Mouse (Mus musculus) cerebellum, postnatal 4 days (tissue): ENCODE results near the gene Adar.
A peak's percentile ranks its signal among the peaks of the same experiment; 100 is the strongest.

Experiments used
- DNase-seq, 2 experiments: peaks; one replicate each; pipeline ENCODE4 v3.0.0; 2022; ENCODE audit warnings: low spot score in 2 of 2, mixed read lengths in 1 of 2

Adar gene

DNA sequence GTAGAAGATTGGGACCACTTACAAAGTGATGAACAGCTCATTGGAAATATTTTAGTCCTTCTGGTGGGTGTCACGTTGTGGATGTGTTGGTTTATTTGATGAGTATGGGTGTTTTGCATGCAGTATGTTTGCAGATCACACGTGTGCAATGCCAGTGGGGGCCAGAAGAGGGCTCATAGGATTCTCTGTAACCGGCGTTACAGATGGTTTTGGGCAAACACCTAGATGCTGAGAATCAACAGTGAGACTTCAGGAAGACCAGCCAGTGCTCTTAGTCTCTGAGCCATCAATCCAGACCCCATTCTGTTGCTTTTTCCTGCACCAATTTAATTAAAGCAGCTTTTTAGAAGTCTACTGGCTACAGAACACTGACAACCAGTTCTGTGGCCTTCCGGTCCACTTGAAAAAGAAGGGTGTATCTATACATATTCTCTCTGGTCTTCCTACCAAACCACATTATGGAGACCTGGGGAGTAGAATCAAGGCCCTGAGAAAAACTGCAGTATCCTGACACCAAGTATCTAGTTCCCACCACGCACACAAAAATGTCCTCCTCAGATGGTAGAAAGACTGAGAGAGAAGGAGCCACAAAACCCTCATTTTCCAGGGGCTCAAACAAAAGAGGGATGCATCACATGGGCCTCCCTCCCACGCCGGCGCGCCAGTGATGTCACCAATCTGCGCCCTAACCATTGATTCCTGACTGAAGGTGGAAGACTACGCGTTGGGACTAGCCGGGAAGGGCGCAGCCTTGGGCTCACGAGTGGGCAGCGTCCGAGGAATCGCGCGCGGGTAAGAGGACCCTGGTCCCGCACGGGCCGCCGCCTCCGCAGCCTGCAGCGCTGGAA lies at the start of gene Adar:
TSS of gene Adar (plus strand) at position 664 of the 848 bp plus-strand sequence.
- DNase-seq, result peak; percentile 83 to 88

- no peak for DNase-seq
Measured at GRCm38 (mm10) chr3:89667131-89667530, 47.7 kb upstream of the Adar start.

GRCm38 (mm10) chr3:89671334-89671733 lies 43.5 kb upstream of the Adar start:
- no peak for DNase-seq

- no peak for DNase-seq
Measured at GRCm38 (mm10) chr3:89672573-89673317, 42.1 kb upstream of the Adar start.

- DNase-seq, result no peak
Measured at GRCm38 (mm10) chr3:89677617-89678016, 37.2 kb upstream of the Adar start.

GRCm38 (mm10) chr3:89686031-89686430 lies 28.8 kb upstream of the Adar start:
- DNase-seq, result no peak

GRCm38 (mm10) chr3:89688694-89689581 lies 25.9 kb upstream of the Adar start:
- DNase-seq, result peak; percentile 92 to 95

DNA sequence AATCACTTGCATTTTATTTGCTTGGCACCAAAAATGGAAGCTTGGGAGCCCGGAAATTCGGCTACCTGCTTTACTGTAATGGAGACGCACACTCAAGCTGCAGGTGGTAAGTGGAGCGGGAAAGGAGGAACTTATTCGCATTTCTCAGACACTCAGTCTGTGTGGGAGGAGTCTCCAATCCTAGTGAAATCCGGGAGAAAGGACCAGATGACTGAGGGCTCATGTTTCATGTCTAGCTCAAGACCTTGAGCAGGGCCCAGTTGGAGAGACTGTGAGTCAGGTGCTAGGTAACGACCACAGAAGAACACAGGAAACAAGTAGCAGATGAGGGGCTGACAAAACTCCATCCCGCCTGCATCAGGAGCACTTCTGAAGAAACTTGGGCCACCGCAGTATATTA lies 23.0 kb upstream of the Adar start:
- no peak for DNase-seq

- DNase-seq, result no peak
Measured at GRCm38 (mm10) chr3:89696152-89696821, 18.5 kb upstream of the Adar start.

DNA sequence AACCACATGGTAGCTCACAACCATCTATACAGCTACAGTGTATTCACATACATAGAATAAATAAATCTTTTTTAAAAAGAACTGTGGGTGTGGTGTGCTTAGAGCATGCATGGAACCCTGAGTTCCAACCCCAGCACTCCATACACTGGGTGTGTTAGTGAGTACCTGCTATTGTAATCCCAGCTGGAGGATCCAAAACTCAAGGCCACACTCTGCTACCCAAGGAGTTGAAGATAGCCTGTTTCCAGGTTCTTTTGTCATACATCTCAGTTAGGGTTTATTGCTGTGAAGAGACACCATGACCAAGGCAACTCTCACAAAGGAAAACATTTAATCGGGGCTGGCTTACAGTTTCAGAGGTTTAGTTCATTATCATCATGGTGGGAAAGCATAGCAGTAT lies 15.9 kb upstream of the Adar start:
- no peak for DNase-seq

DNA sequence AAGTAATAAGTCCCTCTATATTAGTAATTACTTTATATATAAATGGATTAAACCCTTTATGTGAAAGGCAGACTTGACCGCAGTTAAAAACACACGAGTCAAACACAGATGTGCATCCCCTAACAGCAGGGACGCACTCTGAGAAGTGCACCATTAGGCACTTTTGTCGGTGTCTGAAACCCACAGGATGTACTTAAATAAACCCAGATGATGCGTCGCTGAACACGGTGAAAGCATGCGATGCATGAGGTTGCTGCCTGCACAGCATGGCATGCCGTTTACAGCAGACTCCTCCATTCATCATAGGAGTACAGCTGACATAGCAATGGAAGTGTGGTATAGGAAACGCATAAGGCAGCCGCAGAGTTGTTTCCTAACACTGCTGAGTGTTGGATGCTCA lies 14.4 kb upstream of the Adar start:
- DNase-seq, result no peak

- DNase-seq, result no peak
Measured at GRCm38 (mm10) chr3:89703596-89703995, 11.2 kb upstream of the Adar start.

DNA sequence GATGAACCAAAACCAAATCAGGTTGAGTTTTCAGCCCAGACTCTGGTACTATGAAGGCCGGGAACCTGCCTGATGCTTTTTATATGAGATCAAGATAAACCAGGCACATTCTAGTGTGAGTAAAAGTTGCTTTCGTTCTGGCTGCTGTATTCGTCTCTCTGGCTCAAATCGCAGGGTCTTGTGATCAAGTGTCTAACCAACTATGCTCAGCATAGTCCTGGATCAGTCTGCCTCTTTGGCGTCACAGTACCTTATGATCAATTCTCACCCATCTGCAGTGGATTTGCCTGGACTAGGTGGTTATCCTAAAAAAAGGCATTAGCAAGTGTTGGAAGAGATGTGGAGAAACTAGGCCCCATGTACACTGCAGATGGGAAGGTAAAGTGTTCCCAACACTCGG lies 10.8 kb upstream of the Adar start:
- DNase-seq, result no peak

- peak; percentile 26 to 63 for DNase-seq
Measured at GRCm38 (mm10) chr3:89715207-89715966, 565 bp downstream of the Adar start.

GRCm38 (mm10) chr3:89715967-89716256 lies 1.1 kb downstream of the Adar start:
- no peak for DNase-seq

DNA sequence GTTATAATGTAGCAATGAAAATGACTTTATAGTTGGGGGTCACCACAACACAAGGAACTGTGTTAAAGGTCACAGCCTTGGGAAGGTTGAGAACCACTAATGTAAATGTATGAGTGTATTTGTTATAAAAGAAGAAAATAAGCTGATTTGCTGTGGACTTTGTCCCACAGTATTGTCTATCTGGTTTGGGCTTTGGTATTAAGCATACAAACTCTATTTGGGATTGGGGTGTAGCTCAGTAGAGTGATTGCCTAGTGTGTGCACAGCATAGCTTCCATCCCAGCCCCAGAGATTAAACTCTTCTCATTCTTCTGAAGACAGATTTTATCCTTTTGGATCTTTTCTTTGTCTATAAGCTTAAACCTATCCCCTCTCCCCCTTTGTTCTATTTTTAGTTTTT lies 7.2 kb downstream of the Adar start:
- DNase-seq, result no peak

DNA sequence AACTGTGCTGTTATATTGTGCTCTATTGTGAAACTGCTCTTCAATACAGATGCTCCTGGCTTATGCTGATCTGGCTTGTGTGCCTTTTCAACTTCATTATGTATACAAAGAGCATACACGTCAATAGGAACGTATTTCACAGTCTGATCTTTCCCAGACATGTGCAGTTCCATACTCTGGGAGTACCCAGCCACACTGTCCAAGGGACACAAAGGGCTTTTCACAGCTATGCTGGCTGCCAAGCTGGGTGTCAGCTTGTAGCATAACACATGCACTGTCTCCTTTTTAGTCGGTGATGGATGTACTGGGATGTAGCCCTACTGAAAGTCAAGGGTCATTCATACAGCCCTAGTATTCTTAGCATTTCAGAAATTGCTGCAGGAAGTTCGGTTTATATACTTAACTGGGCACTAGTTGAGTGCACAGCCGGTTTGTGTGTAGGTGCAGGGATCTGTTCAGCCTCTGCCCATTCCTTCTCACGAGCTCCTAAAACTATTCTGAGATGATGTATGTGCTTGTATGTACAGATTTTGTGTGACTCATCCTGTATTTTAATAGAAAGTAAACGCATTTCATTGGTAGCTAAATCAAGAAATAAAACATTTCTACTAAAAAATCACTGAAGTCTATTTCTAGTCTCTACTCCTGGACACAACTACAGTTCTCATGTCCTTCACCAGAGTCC lies 8.7 kb downstream of the Adar start:
- DNase-seq, result no peak

DNA sequence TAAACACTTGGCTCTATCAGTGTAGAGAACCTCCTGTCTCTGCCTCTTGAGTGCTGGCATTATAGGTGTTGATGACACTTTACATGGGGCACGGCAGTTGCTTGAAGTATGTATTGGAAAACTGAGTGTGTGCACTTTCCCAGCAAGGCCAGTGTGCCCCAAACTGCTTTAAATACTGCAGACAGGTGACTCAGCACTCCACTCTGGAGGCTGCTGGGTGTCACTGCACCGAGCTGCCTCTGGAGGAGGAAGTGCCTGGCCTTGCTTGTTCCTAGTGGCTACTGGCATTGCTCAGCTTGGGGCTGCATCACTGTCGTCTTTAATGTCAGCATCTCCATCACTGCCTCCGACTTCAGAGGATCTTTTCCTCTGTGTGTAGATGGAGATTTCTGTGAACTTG lies 12.2 kb downstream of the Adar start:
- peak in 1 of 2 experiments; percentile 32 for DNase-seq

DNA sequence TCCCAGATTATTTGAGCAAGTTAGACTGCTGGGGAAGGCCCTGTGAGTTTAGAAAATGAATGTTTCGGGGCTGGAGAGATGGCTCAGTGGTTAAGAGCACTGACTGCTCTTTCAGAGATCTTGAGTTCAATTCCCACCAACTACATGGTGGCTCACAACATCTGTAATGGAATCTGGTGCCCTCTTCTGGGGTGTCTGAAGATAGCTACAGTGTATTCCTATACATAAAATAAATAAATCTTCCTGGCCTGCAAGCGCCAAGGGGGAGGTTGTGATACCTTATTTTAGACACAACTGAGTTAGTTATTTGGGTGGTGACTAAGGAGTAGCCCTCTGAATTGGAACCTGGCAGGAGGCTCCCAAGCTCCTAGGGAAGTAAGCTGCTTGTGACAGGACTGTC lies 14.0 kb downstream of the Adar start:
- no peak for DNase-seq
